Mouse (Mus musculus) MEL (cell line): ENCODE measurements around the gene Cpt1a. TPM values are rescaled to one million over a fixed set of nuclear protein-coding genes. Genes with fewer than 3 reads are reported as not detected.
A peak's percentile ranks its signal among the peaks of the same experiment; 100 is the strongest.

Experiments
- DNase-seq: peaks from one replicate; pipeline ENCODE4 v3.0.0; 2011; ENCODE audit warnings: low read depth, low spot score
- H3K27ac ChIP-seq: 2 replicates; pipeline ENCODE4 v1.5.1; 2012; ENCODE audit warnings: low read depth, mild to moderate bottlenecking, control low read depth, low read length, moderate library complexity; ENCODE audit not compliant: control insufficient read depth
- H3K27me3 ChIP-seq, 2 experiments: fragments of 150-350 bp in 1 of 2; sonication (generic) in 1 of 2; 2 replicates each; pipeline ENCODE4 v1.6.1; 2012; ENCODE audit warnings: low read length in 2 of 2, mild to moderate bottlenecking in 2 of 2, improper control_type of control experiment in 1 of 2, moderate library complexity in 1 of 2; ENCODE audit not compliant: insufficient read depth in 2 of 2, control insufficient read depth in 1 of 2
- H3K36me3 ChIP-seq, 2 experiments: 2 replicates each; pipeline ENCODE4 v1.6.1; 2012 to 2014; ENCODE audit warnings: low read length in 2 of 2, improper control_type of control experiment in 1 of 2, inconsistent platforms in 1 of 2, mild to moderate bottlenecking in 1 of 2; ENCODE audit not compliant: insufficient read depth in 2 of 2, control insufficient read depth in 1 of 2
- H3K4me1 ChIP-seq, 2 experiments: fragments of 150-350 bp in 1 of 2; sonication (generic) in 1 of 2; 2 replicates each; pipeline ENCODE4 v1.6.1; 2012; ENCODE audit warnings: low read length in 2 of 2, improper control_type of control experiment in 1 of 2, mild to moderate bottlenecking in 1 of 2; ENCODE audit not compliant: insufficient read depth in 2 of 2, control insufficient read depth in 1 of 2
- H3K4me3 ChIP-seq, 2 experiments: fragments of 150-350 bp in 1 of 2; sonication (generic) in 1 of 2; 2 replicates each; pipeline ENCODE4 v1.5.1; 2012; ENCODE audit warnings: low read depth in 2 of 2, low read length in 2 of 2, mild to moderate bottlenecking in 2 of 2, moderate library complexity in 2 of 2, control low read depth in 1 of 2, improper control_type of control experiment in 1 of 2; ENCODE audit not compliant: control insufficient read depth in 1 of 2, insufficient read depth in 1 of 2
- H3K79me2 ChIP-seq: 2 replicates; pipeline ENCODE4 v1.6.1; 2012; ENCODE audit warnings: mild to moderate bottlenecking, low read length, moderate library complexity; ENCODE audit not compliant: control insufficient read depth, poor library complexity, insufficient read depth
- H3K9ac ChIP-seq: 2 replicates; pipeline ENCODE4 v1.6.1; 2012; ENCODE audit warnings: low read depth, mild to moderate bottlenecking, control low read depth, low read length, moderate library complexity; ENCODE audit not compliant: control insufficient read depth, poor library complexity, severe bottlenecking
- H3K9me3 ChIP-seq: fragments of 150-350 bp; sonication (generic); replicated peaks from 2 replicates; pipeline ENCODE4 v1.6.1; 2012; ENCODE audit warnings: mild to moderate bottlenecking, low read length, improper control_type of control experiment, moderate library complexity; ENCODE audit not compliant: insufficient read depth
- CHD1 ChIP-seq: IDR thresholded peaks from 2 replicates; pipeline ENCODE4 v1.6.1; 2012; ENCODE audit warnings: low read depth, mild to moderate bottlenecking, inconsistent platforms, low read length, improper control_type of control experiment
- CHD2 ChIP-seq: IDR thresholded peaks from 2 replicates; pipeline ENCODE4 v1.6.1; 2011; ENCODE audit warnings: low read length, improper control_type of control experiment
- CTCF ChIP-seq, 3 experiments: IDR thresholded peaks in 2 of 3; conservative IDR thresholded peaks in 1 of 3; 2 replicates each; pipeline ENCODE4 v1.5.1; 2011 to 2012; ENCODE audit warnings: low read length in 3 of 3, low read depth in 2 of 3, mild to moderate bottlenecking in 2 of 3, improper control_type of control experiment in 1 of 3, inconsistent platforms in 1 of 3, mixed read lengths in 1 of 3, moderate library complexity in 1 of 3; ENCODE audit not compliant: control insufficient read depth in 1 of 3, insufficient read depth in 1 of 3, poor library complexity in 1 of 3, severe bottlenecking in 1 of 3
- E2F4 ChIP-seq: IDR thresholded peaks from 2 replicates; pipeline ENCODE4 v1.6.1; 2011; ENCODE audit warnings: low read depth, low read length, improper control_type of control experiment, borderline replicate concordance
- EP300 ChIP-seq, 2 experiments: IDR thresholded peaks; 2 replicates each; pipeline ENCODE4 v1.6.1; 2011; ENCODE audit warnings: improper control_type of control experiment in 2 of 2, low read length in 2 of 2, low read depth in 1 of 2, mild to moderate bottlenecking in 1 of 2
- ETS1 ChIP-seq: IDR thresholded peaks from 2 replicates; pipeline ENCODE4 v1.6.1; 2012; ENCODE audit warnings: low read depth, mild to moderate bottlenecking, inconsistent platforms, low read length, improper control_type of control experiment, moderate library complexity
- HCFC1 ChIP-seq: IDR thresholded peaks from 2 replicates; pipeline ENCODE4 v1.6.1; 2012; ENCODE audit warnings: low read depth, mild to moderate bottlenecking, inconsistent platforms, low read length, improper control_type of control experiment, moderate library complexity
- JUND ChIP-seq: IDR thresholded peaks from 2 replicates; pipeline ENCODE4 v1.6.1; 2011; ENCODE audit warnings: low read depth, mild to moderate bottlenecking, improper control_type of control experiment, low read length
- KAT2A ChIP-seq: conservative IDR thresholded peaks from 2 replicates; pipeline ENCODE4 v1.6.1; 2012; ENCODE audit warnings: low read depth, low read length, improper control_type of control experiment, inconsistent platforms
- MAFK ChIP-seq: IDR thresholded peaks from 2 replicates; pipeline ENCODE4 v1.6.1; 2011; ENCODE audit warnings: low read depth, mild to moderate bottlenecking, low read length, improper control_type of control experiment, borderline replicate concordance
- MXI1 ChIP-seq: IDR thresholded peaks from 2 replicates; pipeline ENCODE4 v1.6.1; 2011; ENCODE audit warnings: mild to moderate bottlenecking, low read depth, low read length, improper control_type of control experiment
- NELFE ChIP-seq: IDR thresholded peaks from 2 replicates; pipeline ENCODE4 v1.6.1; 2011; ENCODE audit warnings: low read depth, low read length, improper control_type of control experiment
- NRF1 ChIP-seq: IDR thresholded peaks from 2 replicates; pipeline ENCODE4 v1.6.1; 2014; ENCODE audit warnings: low read depth, mild to moderate bottlenecking, inconsistent platforms, low read length, improper control_type of control experiment, moderate library complexity; ENCODE audit not compliant: poor library complexity, insufficient read depth, severe bottlenecking
- POLR2AphosphoS2 ChIP-seq: IDR thresholded peaks from 2 replicates; pipeline ENCODE4 v1.6.1; 2011; ENCODE audit warnings: low read length, improper control_type of control experiment
- POLR2AphosphoS5 ChIP-seq: IDR thresholded peaks from 2 replicates; pipeline ENCODE4 v1.6.1; 2012; ENCODE audit warnings: low read depth, borderline replicate concordance, mild to moderate bottlenecking, inconsistent platforms, low read length, moderate library complexity, mixed read lengths
- RCOR1 ChIP-seq: IDR thresholded peaks from 2 replicates; pipeline ENCODE4 v1.6.1; 2012; ENCODE audit warnings: low read depth, mild to moderate bottlenecking, inconsistent platforms, low read length, improper control_type of control experiment
- SIN3A ChIP-seq: IDR thresholded peaks from 2 replicates; pipeline ENCODE4 v1.6.1; 2012; ENCODE audit warnings: low read length, improper control_type of control experiment, inconsistent platforms
- TAL1 ChIP-seq: IDR thresholded peaks from 2 replicates; pipeline ENCODE4 v1.6.1; 2012; ENCODE audit warnings: mild to moderate bottlenecking, inconsistent platforms, low read length, moderate library complexity, mixed read lengths
- TCF12 ChIP-seq: IDR thresholded peaks from 2 replicates; pipeline ENCODE4 v1.6.1; 2014; ENCODE audit warnings: low read depth, mild to moderate bottlenecking, inconsistent platforms, low read length, improper control_type of control experiment, moderate library complexity
- USF1 ChIP-seq: IDR thresholded peaks from 2 replicates; pipeline ENCODE4 v1.6.1; 2014; ENCODE audit warnings: low read depth, mild to moderate bottlenecking, inconsistent platforms, low read length, improper control_type of control experiment, moderate library complexity
- ZC3H11A ChIP-seq: IDR thresholded peaks from 2 replicates; pipeline ENCODE4 v1.6.1; 2012; ENCODE audit warnings: low read depth, mild to moderate bottlenecking, inconsistent platforms, low read length, improper control_type of control experiment
- ZKSCAN1 ChIP-seq: IDR thresholded peaks from 2 replicates; pipeline ENCODE4 v1.6.1; 2012; ENCODE audit warnings: low read depth, mild to moderate bottlenecking, inconsistent platforms, low read length, improper control_type of control experiment, moderate library complexity
- ZNF384 ChIP-seq: IDR thresholded peaks from 2 replicates; pipeline ENCODE4 v1.6.1; 2012; ENCODE audit warnings: low read depth, mild to moderate bottlenecking, inconsistent platforms, low read length, improper control_type of control experiment
- polyA plus RNA-seq, 2 experiments: library from polyadenylated mRNA; stranded (reverse) in 1 of 2; unstranded in 1 of 2; fragments of >175 nt in 1 of 2; fragments of >200 nt in 1 of 2; gene quantifications; 2 replicates each; pipeline versions ENCODE4 v1.2.1 to v1.2.4; 2012; ENCODE audit warnings: low replicate concordance in 2 of 2, low read depth in 1 of 2; ENCODE audit not compliant: insufficient read length in 2 of 2, insufficient read depth in 1 of 2, missing spikeins in 1 of 2
- total RNA-seq: library from RNA; depleted of rRNA; stranded (reverse); fragments of 300-350 nt; gene quantifications from 2 replicates; pipeline ENCODE4 v1.2.3, GENCODE M21; 2012

Cpt1a gene
- total and polyA plus RNA-seq, 3 experiments, result 16.1 to 40.4 TPM; not detected in 1

DNA sequence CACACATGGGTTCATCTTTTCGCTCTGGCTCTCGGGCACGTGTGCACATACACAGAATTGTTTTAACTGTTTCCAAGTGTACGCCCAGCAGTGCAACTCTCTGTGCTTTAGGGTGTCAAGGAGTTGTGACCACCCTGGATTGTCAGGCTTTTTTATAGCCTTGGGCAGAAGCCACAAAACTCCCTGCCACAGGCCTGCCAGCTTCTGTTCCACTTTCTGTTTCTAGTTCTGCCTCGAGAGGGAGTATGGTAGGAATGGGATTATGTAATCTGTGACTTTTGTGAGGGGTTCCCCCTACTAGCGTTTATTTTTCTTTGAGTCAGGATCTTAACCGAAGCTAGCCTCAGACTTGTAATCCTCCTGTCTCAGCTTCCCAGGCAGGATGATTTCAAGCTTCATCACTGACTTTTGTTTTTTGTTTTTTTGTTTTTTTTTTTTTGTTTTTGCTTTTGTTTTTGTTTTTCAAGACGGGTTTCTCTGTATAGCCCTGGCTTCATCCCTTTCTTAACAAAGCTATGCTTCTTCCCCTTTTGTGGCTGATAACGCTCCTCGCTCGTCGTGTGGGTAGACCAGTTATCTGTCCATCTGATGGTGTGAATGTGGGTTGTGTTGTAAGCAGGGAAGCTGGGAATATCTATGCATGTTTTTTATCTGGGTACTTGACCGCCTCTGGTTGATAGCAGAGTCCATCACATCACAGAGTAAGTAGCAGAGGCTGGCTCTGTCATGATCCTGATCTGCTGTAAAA, 37.9 kb downstream of the Cpt1a start (continued):
- TF ChIP-seq NELFE (no peak), ETS1 (peak; percentile 83), E2F4 (no peak), CHD1 (no peak), RCOR1 (peak; percentile 90), MAFK (peak; percentile 70; the same call in 1 of the 2 replicates), ZNF384 (peak; percentile 69; the same call in 1 of the 2 replicates), TAL1 (no peak), ZC3H11A (no peak), MXI1 (peak; percentile 51; the same call in 1 of the 2 replicates), TCF12 (peak; percentile 52), CHD2 (no peak; the same call in 1 of the 2 replicates)

DNA sequence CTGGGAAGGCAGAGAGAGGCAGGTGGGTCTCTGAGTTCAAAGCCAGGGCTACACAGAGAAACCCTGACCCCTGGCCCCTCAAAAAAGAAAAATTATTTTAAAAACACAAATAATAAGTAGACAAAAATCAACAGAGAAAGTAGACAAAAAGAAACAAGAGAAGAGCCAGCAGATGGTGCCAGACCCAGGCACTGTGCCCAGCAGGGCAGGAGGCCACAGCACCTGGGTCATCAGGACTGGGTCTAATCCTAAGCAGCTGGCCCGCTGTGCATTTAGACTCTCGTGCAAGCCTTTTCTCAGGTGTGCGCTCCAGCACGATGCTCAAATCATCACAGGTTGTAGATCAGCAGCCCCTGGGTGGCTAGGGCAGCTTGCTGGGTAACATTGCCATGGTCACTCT, 41.4 kb downstream of the Cpt1a start:
- H3K27me3 ChIP-seq, result no peaks in the 10 kb centered on the region

More for the DNA sequence above, 41.4 kb downstream of the Cpt1a start:
- DNase-seq, result no peak
- H3K4me3 ChIP-seq, result no peak overlapping the region
- no peak overlapping the region for H3K9ac ChIP-seq
- H3K36me3 ChIP-seq, result peaks cover 0 to 10% of the 10 kb centered on the region in 2 experiments; a peak in 2 of 4 replicates
- H3K79me2 ChIP-seq, result no peaks in the 10 kb centered on the region
- peaks cover 4 to 15% of the 10 kb centered on the region in 2 experiments; a peak in 3 of 4 replicates for H3K4me1 ChIP-seq
- no peaks in the 10 kb centered on the region for H3K9me3 ChIP-seq
- no peak for TF ChIP-seq NELFE
- TF ChIP-seq CHD1, result no peak
- no peak for TF ChIP-seq CHD2
- no peak for TF ChIP-seq NRF1
- TF ChIP-seq ETS1, result no peak
- TF ChIP-seq ZNF384, result no peak
- TF ChIP-seq EP300 (IDR thresholded peaks at IDR 0.05; ENCODE audit: low read depth in 1 of 2, low read length in 2 of 2), result no peak
- no peak for TF ChIP-seq ZKSCAN1
- TF ChIP-seq SIN3A, result no peak
- TF ChIP-seq E2F4, result no peak
- no peak for TF ChIP-seq JUND
- no peak for TF ChIP-seq HCFC1
- no peak for TF ChIP-seq USF1
- TF ChIP-seq KAT2A, result no peak
- TF ChIP-seq CTCF (IDR thresholded peaks at IDR 0.05 in 2 of 3, conservative IDR thresholded peaks at IDR 0.05 in 1 of 3; ENCODE audit: control insufficient read depth in 1 of 3, insufficient read depth in 1 of 3, low read depth in 2 of 3, low read length in 3 of 3, poor library complexity in 1 of 3, severe bottlenecking in 1 of 3), result no peak
- TF ChIP-seq POLR2AphosphoS5, result no peak
- no peak for TF ChIP-seq POLR2AphosphoS2
- TF ChIP-seq MAFK, result no peak
- H3K27ac ChIP-seq, result no peak overlapping the region
